Mouse (Mus musculus): ENCODE measurements around the gene Trib3. TPM values are rescaled to one million over a fixed set of nuclear protein-coding genes. Genes with fewer than 3 reads are reported as not detected.
A peak's percentile ranks its signal among the peaks of the same experiment; 100 is the strongest.

Trib3 gene
- total and polyA plus RNA-seq, 2 experiments from 2014 or later: 3.4 to 4.2 TPM

GRCm38 (mm10) chr2:152349842-152350540, 6.2 kb upstream of the Trib3 start:
- Histone ChIP-seq H3K36me3 (ENCODE audit: insufficient read depth, low read length) (no peaks in the 10 kb centered on the region), H3K27me3 (ENCODE audit: insufficient read depth, low read length) (no peaks in the 10 kb centered on the region), H3K9ac (replicated peaks; ENCODE audit: low read length, poor library complexity, severe bottlenecking) (no peak overlapping the region), H3K4me2 (ENCODE audit: low read depth, low read length, poor library complexity, severe bottlenecking) (no peak overlapping the region), H3K4me3 (ENCODE audit: low read depth, low read length) (no peak overlapping the region), H3K9me3 (ENCODE audit: low read length) (no peaks in the 10 kb centered on the region), H3K4me1 (ENCODE audit: insufficient read depth, low read length) (no peaks in the 10 kb centered on the region), H3K27ac (ENCODE audit: low read depth, low read length) (no peak overlapping the region)
- no peak for ATAC-seq (ENCODE audit: low FRiP score)
- 87% methylated on average over 7 of the region's 8 CpGs for WGBS
- peak; percentile 46 for DNase-seq (ENCODE audit: low spot score)
- no peak for TF ChIP-seq CTCF (IDR thresholded peaks at IDR 0.05)

GRCm38 (mm10) chr2:152349205-152349604, 5.4 kb upstream of the Trib3 start:
- no peak overlapping the region for H3K4me3 ChIP-seq (ENCODE audit: low read depth, low read length)
- ATAC-seq (ENCODE audit: low FRiP score) (no peak), DNase-seq (ENCODE audit: low spot score) (no peak)
- H3K4me1 ChIP-seq (ENCODE audit: insufficient read depth, low read length): no peaks in the 10 kb centered on the region
- no peak overlapping the region for H3K9ac ChIP-seq (replicated peaks; ENCODE audit: low read length, poor library complexity, severe bottlenecking)
- no peaks in the 10 kb centered on the region for H3K36me3 ChIP-seq (ENCODE audit: insufficient read depth, low read length)
- H3K9me3 ChIP-seq (ENCODE audit: low read length): no peaks in the 10 kb centered on the region
- no peaks in the 10 kb centered on the region for H3K27me3 ChIP-seq (ENCODE audit: insufficient read depth, low read length)
- H3K27ac ChIP-seq (ENCODE audit: low read depth, low read length): no peak overlapping the region
- H3K4me2 ChIP-seq (ENCODE audit: low read depth, low read length, poor library complexity, severe bottlenecking): no peak overlapping the region
- TF ChIP-seq CTCF (IDR thresholded peaks at IDR 0.05): no peak
- 86% methylated on average over 6 of the region's 6 CpGs for WGBS

GRCm38 (mm10) chr2:152347722-152348121, 3.9 kb upstream of the Trib3 start:
- DNase-seq (ENCODE audit: low spot score) (no peak), ATAC-seq (ENCODE audit: low FRiP score) (no peak)
- Histone ChIP-seq H3K4me2 (ENCODE audit: low read depth, low read length, poor library complexity, severe bottlenecking) (no peak overlapping the region), H3K27me3 (ENCODE audit: insufficient read depth, low read length) (no peaks in the 10 kb centered on the region), H3K36me3 (ENCODE audit: insufficient read depth, low read length) (no peaks in the 10 kb centered on the region), H3K9ac (replicated peaks; ENCODE audit: low read length, poor library complexity, severe bottlenecking) (no peak overlapping the region), H3K9me3 (ENCODE audit: low read length) (no peaks in the 10 kb centered on the region), H3K27ac (ENCODE audit: low read depth, low read length) (no peak overlapping the region), H3K4me1 (ENCODE audit: insufficient read depth, low read length) (peaks cover 3% of the 10 kb centered on the region; the same call in 1 of the 2 replicates), H3K4me3 (ENCODE audit: low read depth, low read length) (no peak overlapping the region)
- WGBS: 64% methylated on average over 2 of the region's 2 CpGs
- no peak for TF ChIP-seq CTCF (IDR thresholded peaks at IDR 0.05)

- no peak for TF ChIP-seq CTCF (IDR thresholded peaks at IDR 0.05)
- no peak overlapping the region for H3K27ac ChIP-seq (ENCODE audit: low read depth, low read length)
- no peak overlapping the region for H3K4me2 ChIP-seq (ENCODE audit: low read depth, low read length, poor library complexity, severe bottlenecking)
- H3K4me3 ChIP-seq (ENCODE audit: low read depth, low read length): no peak overlapping the region
- no peaks in the 10 kb centered on the region for H3K9me3 ChIP-seq (ENCODE audit: low read length)
- no peaks in the 10 kb centered on the region for H3K27me3 ChIP-seq (ENCODE audit: insufficient read depth, low read length)
- ATAC-seq (ENCODE audit: low FRiP score) (no peak), DNase-seq (ENCODE audit: low spot score) (no peak)
- 36% methylated on average over 9 of the region's 9 CpGs for WGBS
- no peak overlapping the region for H3K9ac ChIP-seq (replicated peaks; ENCODE audit: low read length, poor library complexity, severe bottlenecking)
- H3K36me3 ChIP-seq (ENCODE audit: insufficient read depth, low read length): no peaks in the 10 kb centered on the region
- peaks cover 3% of the 10 kb centered on the region; the same call in 1 of the 2 replicates for H3K4me1 ChIP-seq (ENCODE audit: insufficient read depth, low read length)
Observed at GRCm38 (mm10) chr2:152346776-152347465, 3.1 kb upstream of the Trib3 start.

GRCm38 (mm10) chr2:152345393-152345792, 1.6 kb upstream of the Trib3 start:
- Histone ChIP-seq H3K4me1 (ENCODE audit: insufficient read depth, low read length) (peaks cover 3% of the 10 kb centered on the region; the same call in 1 of the 2 replicates), H3K4me2 (ENCODE audit: low read depth, low read length, poor library complexity, severe bottlenecking) (no peak overlapping the region), H3K27me3 (ENCODE audit: insufficient read depth, low read length) (no peaks in the 10 kb centered on the region), H3K9me3 (ENCODE audit: low read length) (no peaks in the 10 kb centered on the region), H3K36me3 (ENCODE audit: insufficient read depth, low read length) (no peaks in the 10 kb centered on the region), H3K4me3 (ENCODE audit: low read depth, low read length) (no peak overlapping the region), H3K9ac (replicated peaks; ENCODE audit: low read length, poor library complexity, severe bottlenecking) (no peak overlapping the region), H3K27ac (ENCODE audit: low read depth, low read length) (no peak overlapping the region; the same call in 1 of the 2 replicates)
- 70% methylated on average over 6 of the region's 6 CpGs for WGBS
- TF ChIP-seq CTCF (IDR thresholded peaks at IDR 0.05): no peak
- DNase-seq (ENCODE audit: low spot score) (no peak), ATAC-seq (ENCODE audit: low FRiP score) (no peak)

GRCm38 (mm10) chr2:152344909-152345308, 1.1 kb upstream of the Trib3 start:
- no peak for ATAC-seq (ENCODE audit: low FRiP score)
- Histone ChIP-seq H3K9ac (replicated peaks; ENCODE audit: low read length, poor library complexity, severe bottlenecking) (no peak overlapping the region), H3K4me3 (ENCODE audit: low read depth, low read length) (no peak overlapping the region), H3K9me3 (ENCODE audit: low read length) (no peaks in the 10 kb centered on the region), H3K4me1 (ENCODE audit: insufficient read depth, low read length) (peaks cover 3% of the 10 kb centered on the region; the same call in 1 of the 2 replicates), H3K36me3 (ENCODE audit: insufficient read depth, low read length) (no peaks in the 10 kb centered on the region), H3K27ac (ENCODE audit: low read depth, low read length) (no peak overlapping the region), H3K4me2 (ENCODE audit: low read depth, low read length, poor library complexity, severe bottlenecking) (no peak overlapping the region), H3K27me3 (ENCODE audit: insufficient read depth, low read length) (no peaks in the 10 kb centered on the region)
- WGBS: 61% methylated on average over 5 of the region's 5 CpGs
- DNase-seq (ENCODE audit: low spot score): no peak
- TF ChIP-seq CTCF (IDR thresholded peaks at IDR 0.05): no peak
